Mouse (Mus musculus): ENCODE data around the gene Gpr108.

- TF ChIP-seq CTCF (IDR thresholded peaks at IDR 0.05; ENCODE audit: low read depth) (no peak), EP300 (IDR thresholded peaks at IDR 0.05; ENCODE audit: low read depth) (no peak)
Measured at GRCm38 (mm10) chr17:57245311-57245929, 2.8 kb downstream of the Gpr108 start.
